Mouse (Mus musculus) B cell, adult 2 months (primary cell): ENCODE measurements around the gene Hspb3.

ENCODE experiments used
- DNase-seq, 2 experiments: peaks; one replicate each; pipeline ENCODE4 v3.0.0; 2022

The Hspb3 gene

GRCm38 (mm10) chr13:113663151-113663779 is at the start of gene Hspb3:
TSS of gene Hspb3 (minus strand) at chr13:113663676.
- DNase-seq: no peak

- DNase-seq: no peak
These were observed 49.7 kb upstream of the Hspb3 start for GRCm38 (mm10) chr13:113713186-113713585.

- DNase-seq: no peak
These were observed 42.7 kb upstream of the Hspb3 start for GRCm38 (mm10) chr13:113706183-113706582.

- no peak for DNase-seq
These were observed 37.7 kb upstream of the Hspb3 start for GRCm38 (mm10) chr13:113701185-113701584.

GRCm38 (mm10) chr13:113699928-113700327 is 36.5 kb upstream of the Hspb3 start:
- no peak for DNase-seq

GRCm38 (mm10) chr13:113699415-113699873 is 36.0 kb upstream of the Hspb3 start:
- DNase-seq: no peak

- no peak for DNase-seq
These were observed 33.4 kb upstream of the Hspb3 start for GRCm38 (mm10) chr13:113696838-113697321.

GRCm38 (mm10) chr13:113693383-113693782 is 29.9 kb upstream of the Hspb3 start:
- peak; percentile 50 to 58 for DNase-seq

- DNase-seq: no peak
These were observed 28.2 kb upstream of the Hspb3 start for GRCm38 (mm10) chr13:113691644-113692043.

- no peak for DNase-seq
These were observed 26.4 kb upstream of the Hspb3 start for GRCm38 (mm10) chr13:113689883-113690282.

- DNase-seq: no peak
These were observed 23.2 kb upstream of the Hspb3 start for GRCm38 (mm10) chr13:113686691-113687121.

GRCm38 (mm10) chr13:113682821-113683220 is 19.3 kb upstream of the Hspb3 start:
- no peak for DNase-seq

GRCm38 (mm10) chr13:113680646-113681045 is 17.2 kb upstream of the Hspb3 start:
- no peak for DNase-seq

- DNase-seq: peak; percentile 62 to 63
These were observed 6.1 kb upstream of the Hspb3 start for GRCm38 (mm10) chr13:113669459-113670077.

- no peak for DNase-seq
These were observed 407 bp upstream of the Hspb3 start for GRCm38 (mm10) chr13:113663883-113664282.

- DNase-seq: no peak
These were observed 1.6 kb downstream of the Hspb3 start for GRCm38 (mm10) chr13:113661826-113662271.

GRCm38 (mm10) chr13:113660576-113661310 is 2.7 kb downstream of the Hspb3 start:
- no peak for DNase-seq

- DNase-seq: no peak
These were observed 6.3 kb downstream of the Hspb3 start for GRCm38 (mm10) chr13:113657204-113657603.

- DNase-seq: no peak
These were observed 6.8 kb downstream of the Hspb3 start for GRCm38 (mm10) chr13:113656639-113657038.

- DNase-seq: no peak
These were observed 8.0 kb downstream of the Hspb3 start for GRCm38 (mm10) chr13:113655511-113655910.

- no peak for DNase-seq
These were observed 22.4 kb downstream of the Hspb3 start for GRCm38 (mm10) chr13:113640944-113641597.

GRCm38 (mm10) chr13:113638914-113639313 is 24.6 kb downstream of the Hspb3 start:
- DNase-seq: peak; percentile 31 to 35

- DNase-seq: peak in 1 of 2 experiments; percentile 7
These were observed 27.7 kb downstream of the Hspb3 start for GRCm38 (mm10) chr13:113635799-113636222.
